Mouse (Mus musculus): Measurements from ENCODE around the gene Mnt.
A peak's percentile ranks its signal among the peaks of the same experiment; 100 is the strongest.

The Mnt gene

GRCm38 (mm10) chr11:74845784-74846183, 15.1 kb downstream of the Mnt start:
- DNase-seq (ENCODE audit: low read depth, low spot score), result no peak

GRCm38 (mm10) chr11:74847919-74848521, 17.3 kb downstream of the Mnt start:
- DNase-seq (ENCODE audit: low read depth, low spot score), result peak; percentile 68

- no peak for DNase-seq (ENCODE audit: low read depth, low spot score)
Measured at GRCm38 (mm10) chr11:74850998-74851661, 20.4 kb downstream of the Mnt start.

- DNase-seq (ENCODE audit: low read depth, low spot score), result no peak
Measured at GRCm38 (mm10) chr11:74857756-74858155, 27.0 kb downstream of the Mnt start.

GRCm38 (mm10) chr11:74862129-74862528, 31.4 kb downstream of the Mnt start:
- no peak for DNase-seq (ENCODE audit: low read depth, low spot score)

- no peak for DNase-seq (ENCODE audit: low read depth, low spot score)
Measured at GRCm38 (mm10) chr11:74863471-74863870, 32.8 kb downstream of the Mnt start.

GRCm38 (mm10) chr11:74864421-74864820, 33.7 kb downstream of the Mnt start:
- no peak for DNase-seq (ENCODE audit: low read depth, low spot score)

GRCm38 (mm10) chr11:74865252-74865651, 34.5 kb downstream of the Mnt start:
- DNase-seq (ENCODE audit: low read depth, low spot score), result no peak

- DNase-seq (ENCODE audit: low read depth, low spot score), result no peak
Measured at GRCm38 (mm10) chr11:74866640-74867039, 35.9 kb downstream of the Mnt start.

GRCm38 (mm10) chr11:74867181-74867580, 36.5 kb downstream of the Mnt start:
- DNase-seq (ENCODE audit: low read depth, low spot score), result no peak

- DNase-seq (ENCODE audit: low read depth, low spot score), result no peak
Measured at GRCm38 (mm10) chr11:74868046-74868760, 37.5 kb downstream of the Mnt start.

GRCm38 (mm10) chr11:74869603-74870002, 38.9 kb downstream of the Mnt start:
- no peak for DNase-seq (ENCODE audit: low read depth, low spot score)

- no peak for DNase-seq (ENCODE audit: low read depth, low spot score)
Measured at GRCm38 (mm10) chr11:74870544-74870943, 39.8 kb downstream of the Mnt start.

- no peak for DNase-seq (ENCODE audit: low read depth, low spot score)
Measured at GRCm38 (mm10) chr11:74870991-74871622, 40.4 kb downstream of the Mnt start.

GRCm38 (mm10) chr11:74874630-74875029, 43.9 kb downstream of the Mnt start:
- DNase-seq (ENCODE audit: low read depth, low spot score), result no peak

GRCm38 (mm10) chr11:74876801-74877200, 46.1 kb downstream of the Mnt start:
- no peak for DNase-seq (ENCODE audit: low read depth, low spot score)

GRCm38 (mm10) chr11:74880999-74881398, 50.3 kb downstream of the Mnt start:
- no peak for DNase-seq (ENCODE audit: low read depth, low spot score)

GRCm38 (mm10) chr11:74881979-74882378, 51.3 kb downstream of the Mnt start:
- no peak for DNase-seq (ENCODE audit: low read depth, low spot score)

GRCm38 (mm10) chr11:74883098-74883497, 52.4 kb downstream of the Mnt start:
- no peak for DNase-seq (ENCODE audit: low read depth, low spot score)

- no peak for DNase-seq (ENCODE audit: low read depth, low spot score)
Measured at GRCm38 (mm10) chr11:74894619-74895018, 63.9 kb downstream of the Mnt start.
